Mouse (Mus musculus): ENCODE measurements around the gene Fam149b.
"Not testable (repeated sequence)": the region's sequence is repeated elsewhere in the genome, so short reads cannot be mapped to it uniquely, and the experiment has no call there.

Fam149b gene

DNA sequence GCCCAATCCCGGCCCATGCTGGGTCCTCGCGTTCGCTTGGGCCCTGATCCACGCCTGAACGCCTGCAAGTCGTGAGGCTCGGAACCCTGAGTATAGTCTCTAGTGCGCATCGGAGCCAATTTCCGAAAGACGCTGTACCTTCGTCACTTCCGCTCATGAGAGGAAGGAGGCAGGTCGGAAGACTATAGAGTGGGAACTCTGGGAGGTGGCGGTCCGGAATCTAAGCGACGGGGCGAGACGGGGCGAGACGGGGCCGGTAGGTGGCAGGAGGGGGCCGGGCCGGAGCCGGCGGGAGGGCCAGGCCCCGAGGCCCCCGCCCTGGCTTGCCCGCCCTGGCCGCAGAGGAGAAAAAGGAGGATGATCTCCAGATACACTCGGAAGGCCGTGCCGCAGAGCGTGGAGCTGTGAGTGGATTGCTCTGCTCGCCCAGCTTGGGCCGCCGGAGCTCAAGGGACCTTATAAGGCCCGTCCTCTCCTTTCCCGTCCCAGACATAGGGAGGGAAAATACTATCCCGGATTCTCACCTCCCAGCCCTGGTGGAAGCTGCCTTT, at the start of gene Fam149b, which contains the start of gene Ecd:
Gene Fam149b, plus strand, starts transcription at position 172 of the 551 bp plus-strand sequence.
Gene Ecd, minus strand, starts transcription at position 131 of the 551 bp plus-strand sequence.
- peak; percentile 93 for DNase-seq

DNA sequence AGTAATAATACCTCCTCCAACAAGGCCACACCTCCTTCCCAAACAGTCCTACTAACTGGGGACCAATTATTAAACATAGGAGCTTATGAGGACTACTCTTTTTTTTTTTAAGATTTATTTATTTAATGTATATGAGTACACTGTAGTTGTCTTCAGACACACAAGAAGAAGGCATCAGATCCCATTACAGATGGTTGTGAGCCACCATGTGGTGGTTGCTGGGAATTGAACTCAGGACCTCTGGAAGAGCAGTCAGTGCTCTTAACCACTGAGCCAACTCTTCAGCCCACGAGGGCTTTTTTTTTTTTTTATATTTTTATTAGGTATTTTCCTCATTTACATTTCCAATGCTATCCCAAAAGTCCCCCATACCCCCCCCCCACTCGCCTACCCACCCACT, 42.9 kb upstream of the Fam149b start:
- DNase-seq = not testable (repeated sequence)

DNA sequence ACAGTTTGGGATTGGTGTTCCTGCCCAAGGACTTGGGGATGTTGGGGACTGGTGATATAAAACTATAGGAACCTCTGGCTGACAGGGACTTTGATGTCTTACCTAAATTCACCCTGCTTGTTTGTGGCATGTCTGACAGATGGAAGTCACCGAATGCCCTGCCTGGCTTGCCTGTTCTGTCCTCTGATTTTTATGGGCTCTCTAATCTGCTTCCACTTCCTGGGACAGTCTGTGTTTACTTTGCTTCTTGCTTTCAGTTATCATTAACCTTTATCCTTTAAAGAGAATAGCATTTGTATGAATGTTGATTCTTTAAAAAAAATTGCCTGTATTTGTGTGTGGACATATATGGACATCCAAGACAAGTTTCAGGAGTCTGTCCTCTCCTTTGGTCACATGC, 32.8 kb upstream of the Fam149b start:
- no peak for DNase-seq

DNA sequence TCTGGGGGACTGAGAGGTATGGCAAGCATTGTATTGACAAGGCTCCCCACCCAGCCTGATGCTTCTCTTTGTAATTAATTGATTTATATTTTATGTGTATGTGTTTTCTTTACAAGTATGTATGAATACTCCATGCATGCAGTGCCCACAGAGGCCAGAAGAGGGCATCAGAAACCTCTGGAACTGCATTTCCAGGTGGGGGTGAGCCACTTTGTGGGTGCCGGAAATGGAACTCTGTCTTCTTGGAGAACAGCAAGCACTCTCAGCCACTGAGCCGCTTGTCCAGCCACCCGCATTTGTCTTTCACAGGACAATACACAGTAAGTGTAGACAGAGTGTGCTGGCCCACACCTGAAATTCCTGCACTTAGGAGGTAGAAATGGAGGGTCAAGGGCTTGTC, 28.5 kb upstream of the Fam149b start:
- DNase-seq = peak; percentile 54

DNA sequence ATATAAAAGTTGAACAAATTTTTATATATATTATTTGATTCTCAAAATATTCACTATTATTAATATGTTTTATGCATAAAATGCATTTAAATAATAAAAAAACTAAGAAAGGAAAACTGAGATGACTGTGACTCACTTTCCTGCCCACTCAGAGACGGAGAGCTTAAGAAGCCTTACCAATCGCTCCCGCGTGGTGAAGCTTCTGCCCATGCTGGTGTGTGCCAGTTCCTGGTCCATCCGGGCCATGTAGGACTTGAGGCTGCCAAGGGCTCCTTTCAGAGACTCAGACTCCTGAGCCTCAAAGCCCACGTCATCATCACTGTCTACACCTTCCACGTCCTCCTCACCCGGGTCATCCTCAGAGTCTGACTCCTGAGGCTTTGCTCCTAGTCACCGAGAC, 23.8 kb upstream of the Fam149b start:
- no peak for DNase-seq

DNA sequence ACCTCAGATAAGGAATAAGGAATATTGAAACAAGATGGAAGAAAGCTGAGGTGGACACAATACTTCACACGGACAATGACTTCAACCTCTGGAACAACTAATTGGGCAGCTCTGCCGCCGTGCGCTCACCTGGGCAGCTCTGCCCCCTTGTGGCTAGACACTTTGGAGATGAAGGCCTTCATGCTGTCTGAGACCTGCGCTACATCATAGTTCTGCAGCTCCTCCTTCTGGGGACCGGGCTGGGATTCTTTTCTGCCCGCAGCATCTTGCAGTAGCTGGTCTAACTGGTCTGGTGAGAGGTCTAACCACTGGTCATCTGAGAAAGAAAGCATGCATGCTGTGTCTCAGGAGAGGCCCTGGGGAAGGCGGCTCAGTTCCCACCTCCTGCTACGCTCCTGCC, 19.5 kb upstream of the Fam149b start:
- peak; percentile 38 for DNase-seq

DNA sequence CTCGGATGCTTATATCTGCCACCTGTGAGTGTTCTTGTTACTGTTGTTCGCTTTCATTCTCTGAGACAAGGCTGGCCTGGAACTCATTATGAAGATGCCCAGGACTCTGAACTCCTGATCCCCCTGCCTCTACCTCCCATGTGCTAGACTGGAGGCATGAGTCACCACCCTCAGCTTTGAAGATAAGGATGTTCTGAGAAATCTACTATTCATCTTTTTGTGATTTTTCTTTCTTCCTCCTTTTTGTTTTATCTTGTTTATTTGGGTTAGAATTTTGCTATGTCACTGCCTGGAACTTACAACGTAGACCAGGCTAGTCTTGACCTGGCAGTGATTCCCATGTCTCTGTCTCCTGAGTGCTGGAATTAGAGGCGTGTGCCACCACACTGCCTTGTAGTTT, 16.6 kb upstream of the Fam149b start:
- DNase-seq = no peak

DNA sequence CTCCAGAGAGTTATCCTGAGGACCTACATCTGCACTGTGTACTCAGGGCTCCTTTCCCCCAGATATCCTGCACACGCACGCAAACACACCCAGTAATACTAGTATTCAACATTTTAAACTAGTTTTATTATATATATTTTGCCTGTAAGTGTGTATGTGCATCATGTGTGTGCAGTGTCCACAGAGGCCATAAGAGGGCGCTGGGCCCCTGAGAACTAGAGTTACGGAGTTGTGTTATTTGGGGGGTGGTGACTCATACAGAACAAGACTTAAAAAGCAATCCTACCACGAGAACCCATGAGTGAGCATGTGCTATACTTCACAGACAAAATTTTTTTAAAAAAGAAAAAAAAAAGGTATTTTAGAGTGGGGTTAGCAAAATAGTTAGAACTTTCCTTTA, 8.5 kb upstream of the Fam149b start:
- no peak for DNase-seq

DNA sequence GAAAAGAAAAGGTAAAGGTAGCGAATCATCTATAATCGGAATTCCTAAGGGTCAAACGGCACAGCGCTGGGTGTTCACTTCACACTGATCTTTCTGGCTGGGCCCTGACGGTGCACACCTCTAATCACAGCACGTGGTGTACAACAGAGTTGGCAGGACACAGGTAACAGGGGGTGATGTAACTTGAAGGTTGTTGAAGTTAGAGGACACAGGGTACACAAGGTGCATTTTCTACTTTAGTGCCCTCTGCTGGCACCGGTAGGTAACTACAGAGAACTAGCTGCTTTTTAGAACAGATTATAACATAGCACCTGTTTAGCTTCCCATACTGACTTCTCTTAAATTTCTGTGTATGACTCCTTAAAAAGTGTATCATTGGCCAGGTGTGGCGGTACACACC, 7.8 kb upstream of the Fam149b start:
- peak; percentile 37 for DNase-seq

DNA sequence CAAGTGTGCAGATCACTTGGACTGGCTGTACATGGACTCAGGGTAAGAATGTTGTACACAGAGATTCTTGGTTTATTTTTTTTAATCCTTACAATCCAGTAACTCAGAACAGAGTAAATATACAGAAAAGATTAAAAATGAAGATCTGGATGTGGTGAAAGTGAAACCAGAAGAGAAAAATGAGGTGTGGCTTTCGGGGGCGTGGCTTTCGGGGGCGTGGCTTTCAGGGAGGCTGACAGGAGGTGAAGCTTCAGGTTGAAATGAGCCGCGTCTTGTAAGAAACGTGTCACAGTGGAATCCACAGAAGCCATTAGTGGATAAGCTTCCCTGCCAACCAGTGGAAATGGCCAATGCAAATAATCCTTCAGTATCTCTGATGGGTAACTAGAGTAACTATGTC, 7.1 kb upstream of the Fam149b start:
- no peak for DNase-seq

DNA sequence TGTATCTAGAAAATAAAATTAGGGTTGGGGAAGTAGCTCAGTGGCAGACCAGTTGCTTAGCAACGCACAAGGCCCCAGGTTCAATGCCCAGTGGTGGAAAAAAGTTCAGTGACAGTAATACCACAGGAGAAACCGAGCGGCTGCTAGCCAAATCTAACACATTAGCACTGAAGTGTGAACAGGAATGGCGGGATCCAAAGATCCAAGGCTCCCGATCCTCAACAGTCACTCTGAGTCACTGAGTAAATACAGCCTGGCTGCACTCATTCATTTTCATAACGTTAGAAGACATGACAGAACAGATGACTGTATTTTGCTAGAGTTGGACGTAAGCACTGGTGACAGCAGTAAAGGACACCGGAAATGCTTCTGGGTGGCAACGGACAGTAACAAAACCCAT, 2.1 kb upstream of the Fam149b start:
- no peak for DNase-seq

DNA sequence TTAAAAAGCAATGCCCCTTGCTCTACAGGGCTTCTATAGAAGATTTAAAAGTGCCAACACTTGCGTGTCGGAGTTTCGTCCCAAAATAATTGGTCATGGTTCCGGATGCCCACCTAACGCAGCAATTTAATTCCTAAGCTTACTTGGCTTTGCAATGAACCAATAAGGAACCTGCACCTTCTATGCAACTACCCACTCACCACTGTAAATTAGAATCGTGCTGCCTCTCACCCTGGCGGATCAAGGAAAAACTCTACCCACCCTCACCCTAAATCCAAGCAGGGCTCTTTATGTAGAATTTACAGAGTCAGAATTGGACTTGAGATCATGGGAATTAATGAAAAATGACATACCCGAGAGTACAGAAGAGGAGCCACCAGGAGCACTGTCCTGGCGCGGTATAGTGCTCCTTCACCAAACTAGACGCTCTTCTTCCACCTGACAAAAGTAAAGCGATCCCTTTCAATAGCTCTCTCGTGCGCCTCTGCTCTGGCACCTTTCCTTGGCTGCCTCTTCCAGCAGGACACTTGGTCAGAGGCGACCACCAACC, 446 bp upstream of the Fam149b start:
- DNase-seq = no peak

DNA sequence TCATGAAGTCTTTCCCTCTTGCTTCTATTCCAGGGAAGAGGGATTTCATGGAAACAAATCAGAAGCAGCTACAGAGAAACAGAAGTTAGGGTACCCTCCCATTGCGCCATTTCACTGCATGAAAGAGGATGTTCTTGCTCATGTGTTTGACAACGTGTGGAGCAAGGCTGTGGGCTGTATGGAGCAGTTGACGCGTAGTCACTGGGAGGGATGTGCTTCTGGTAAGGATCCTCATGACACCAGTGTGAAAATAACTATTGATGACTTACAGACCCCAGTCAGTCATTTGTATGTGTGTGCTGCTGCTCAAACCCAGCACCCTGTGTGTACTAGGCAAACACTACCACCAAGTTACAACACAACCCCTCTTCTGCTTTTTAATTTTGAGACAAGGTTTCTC, 15.3 kb downstream of the Fam149b start:
- DNase-seq = no peak

DNA sequence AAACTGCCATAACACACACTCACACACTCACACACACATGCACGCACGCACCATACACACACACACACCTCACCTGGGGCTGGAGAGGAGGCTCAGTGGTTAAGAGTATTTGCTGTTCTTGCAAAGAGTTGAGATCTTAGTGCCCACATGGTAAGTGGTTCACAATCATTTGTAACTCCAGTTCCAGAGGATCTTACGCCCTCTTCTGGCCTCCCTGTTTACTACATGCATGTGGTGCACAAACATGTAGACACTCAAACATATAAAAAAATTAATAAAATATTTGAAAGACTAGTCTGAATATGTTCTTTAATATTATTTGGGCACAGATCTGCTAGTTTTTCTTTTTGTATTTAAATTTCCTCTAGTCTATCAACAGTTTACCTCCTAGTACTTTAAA, 20.3 kb downstream of the Fam149b start:
- no peak for DNase-seq

DNA sequence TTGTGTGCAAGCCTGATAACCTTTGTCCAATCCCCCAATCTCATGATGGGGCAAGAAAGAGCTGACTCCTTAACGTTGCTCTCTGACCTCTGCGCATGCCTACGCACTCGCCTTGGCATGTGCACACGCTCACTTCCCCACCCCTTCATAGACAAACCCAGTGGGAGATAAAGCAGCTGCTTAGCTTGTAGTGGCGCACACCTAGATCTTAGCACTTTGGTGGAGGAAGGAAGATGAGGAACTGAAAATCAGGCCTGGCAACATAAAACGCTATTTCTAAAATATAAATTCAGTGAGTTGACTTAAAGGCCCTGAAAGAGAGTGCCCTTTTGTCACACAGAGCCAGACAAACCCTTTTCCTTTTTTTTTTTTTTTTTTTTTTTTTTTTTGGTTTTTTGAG, 22.8 kb downstream of the Fam149b start:
- no peak for DNase-seq

DNA sequence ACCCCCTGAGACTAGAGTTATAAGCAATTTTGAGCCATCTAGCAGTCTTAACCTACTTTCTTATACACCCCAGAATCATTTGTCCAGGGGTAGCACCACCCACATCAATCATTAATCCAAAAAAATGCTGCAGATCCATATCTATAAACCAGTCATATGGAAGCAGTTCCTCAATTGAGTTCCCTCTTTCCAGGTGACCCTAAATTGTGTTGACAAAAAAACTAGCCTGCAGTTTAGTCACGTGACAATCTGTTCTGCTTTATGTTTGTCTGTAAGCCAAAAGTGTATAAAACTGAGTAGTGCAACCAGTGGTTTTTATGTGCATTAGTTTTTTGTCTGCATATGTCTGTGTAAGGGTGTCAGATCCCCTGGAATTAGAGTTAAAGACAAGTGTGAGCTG, 23.9 kb downstream of the Fam149b start:
- DNase-seq = no peak

DNA sequence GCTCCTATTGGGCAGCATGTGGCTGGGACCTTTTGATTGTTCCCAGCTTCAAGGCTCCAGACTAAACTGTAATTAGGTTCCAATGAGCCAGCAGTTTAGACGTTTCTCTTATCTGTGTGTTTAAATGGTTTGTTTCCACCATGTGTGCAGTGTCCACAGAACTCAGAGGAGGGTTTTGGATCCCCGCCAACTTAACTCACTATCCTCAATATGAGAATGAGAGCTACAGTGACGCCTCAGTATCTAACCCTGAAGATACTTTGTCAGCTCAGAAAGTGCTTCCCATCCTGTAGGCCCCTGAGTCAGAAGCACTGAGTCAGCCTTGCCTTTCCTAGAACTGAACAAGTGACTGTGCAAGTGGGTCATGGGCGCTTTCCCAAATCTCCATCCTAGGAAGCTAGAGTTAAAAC, 29.2 kb downstream of the Fam149b start:
- no peak for DNase-seq

DNA sequence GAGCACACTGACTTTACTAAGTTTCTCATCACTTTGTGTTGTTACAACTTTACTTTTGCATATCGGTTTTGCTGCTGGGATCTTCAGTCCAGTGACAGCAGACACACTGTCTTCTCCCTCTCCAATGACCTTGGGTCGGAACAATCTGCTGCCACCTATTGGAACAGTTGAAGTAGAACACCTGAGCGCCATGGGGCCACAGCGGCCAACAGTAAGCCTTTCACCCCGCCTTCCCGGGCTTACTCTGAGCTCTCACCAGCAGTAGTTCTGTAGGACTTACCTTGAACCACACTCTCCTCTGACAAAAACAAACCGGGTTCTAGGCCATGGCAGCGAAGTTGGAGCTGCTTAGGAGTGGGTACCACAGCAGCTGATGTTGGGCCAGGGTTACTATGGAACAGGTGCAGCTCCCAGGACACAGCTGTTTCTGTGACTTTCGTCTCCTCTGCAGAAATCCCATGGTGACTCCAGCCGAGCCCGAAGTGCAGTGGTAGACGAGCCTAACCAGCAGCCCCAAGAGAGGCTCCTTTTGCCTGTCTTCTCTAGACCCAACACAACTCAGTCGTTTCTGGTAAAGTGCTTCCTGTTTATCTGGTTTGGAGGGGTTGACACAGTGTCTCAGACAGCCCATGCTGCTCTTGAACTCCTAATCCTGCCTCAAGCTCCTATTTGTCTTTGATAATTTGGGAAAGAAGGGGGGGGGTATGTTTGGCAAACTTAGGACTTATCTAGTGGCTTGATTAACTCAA, 30.5 kb downstream of the Fam149b start:
- peak; percentile 63 for DNase-seq

DNA sequence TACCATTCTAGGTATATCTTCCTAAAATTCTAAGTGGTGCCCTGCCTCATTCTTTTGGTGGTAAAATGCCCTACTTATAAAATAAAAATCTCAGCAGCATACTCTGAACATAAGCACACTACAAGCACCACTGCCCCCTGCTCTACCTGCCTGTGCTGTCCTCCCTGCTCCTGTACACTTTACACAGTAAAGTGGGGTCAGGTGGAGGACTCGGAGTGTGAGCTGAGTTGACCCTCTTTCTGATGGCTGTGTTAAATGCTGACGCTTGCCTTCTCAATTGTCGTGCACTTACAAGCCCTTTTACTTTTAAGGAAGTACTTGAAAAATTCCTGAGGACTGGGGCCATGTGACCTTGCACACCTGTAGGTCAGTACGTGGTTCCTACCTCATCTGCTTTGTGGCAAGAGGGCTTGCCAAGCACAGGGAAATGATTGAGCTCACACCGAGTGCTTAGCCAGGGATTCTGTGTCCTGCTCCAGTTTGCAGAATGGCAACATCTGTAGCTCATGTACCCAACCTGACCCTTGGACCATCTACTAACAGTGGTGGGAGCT, 31.2 kb downstream of the Fam149b start:
- no peak for DNase-seq

DNA sequence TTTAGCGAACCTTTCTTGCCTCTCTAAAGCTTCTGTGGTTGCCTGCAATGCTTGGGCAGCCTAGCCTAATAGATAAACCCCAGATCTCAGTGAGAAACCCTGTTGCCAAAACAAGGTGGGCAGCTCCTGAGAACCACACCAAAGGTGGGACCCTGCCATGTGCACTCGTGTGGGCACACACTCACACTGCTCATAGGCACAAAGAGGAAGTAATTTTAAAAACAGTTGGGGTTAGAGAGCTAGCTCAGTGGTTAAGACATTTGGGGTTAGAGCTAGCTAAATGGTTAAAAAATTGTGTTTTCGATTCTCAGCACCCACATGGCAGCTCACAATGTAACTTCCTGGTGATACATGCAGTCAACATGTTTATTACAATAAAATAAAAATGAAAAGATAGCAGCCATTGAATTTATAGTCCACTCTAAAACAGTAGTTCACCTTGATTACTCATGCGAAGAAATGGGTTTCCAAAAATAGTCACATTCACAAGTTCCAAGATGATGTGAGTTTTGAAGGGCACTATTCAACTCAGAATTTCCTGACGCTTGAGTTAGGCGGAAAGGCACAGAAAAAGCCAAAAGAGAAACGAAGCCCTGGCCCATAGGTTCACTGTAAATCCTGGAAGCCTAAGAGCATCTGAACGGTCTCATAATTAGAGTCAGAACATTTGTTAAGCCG, 31.9 kb downstream of the Fam149b start:
- DNase-seq = no peak

DNA sequence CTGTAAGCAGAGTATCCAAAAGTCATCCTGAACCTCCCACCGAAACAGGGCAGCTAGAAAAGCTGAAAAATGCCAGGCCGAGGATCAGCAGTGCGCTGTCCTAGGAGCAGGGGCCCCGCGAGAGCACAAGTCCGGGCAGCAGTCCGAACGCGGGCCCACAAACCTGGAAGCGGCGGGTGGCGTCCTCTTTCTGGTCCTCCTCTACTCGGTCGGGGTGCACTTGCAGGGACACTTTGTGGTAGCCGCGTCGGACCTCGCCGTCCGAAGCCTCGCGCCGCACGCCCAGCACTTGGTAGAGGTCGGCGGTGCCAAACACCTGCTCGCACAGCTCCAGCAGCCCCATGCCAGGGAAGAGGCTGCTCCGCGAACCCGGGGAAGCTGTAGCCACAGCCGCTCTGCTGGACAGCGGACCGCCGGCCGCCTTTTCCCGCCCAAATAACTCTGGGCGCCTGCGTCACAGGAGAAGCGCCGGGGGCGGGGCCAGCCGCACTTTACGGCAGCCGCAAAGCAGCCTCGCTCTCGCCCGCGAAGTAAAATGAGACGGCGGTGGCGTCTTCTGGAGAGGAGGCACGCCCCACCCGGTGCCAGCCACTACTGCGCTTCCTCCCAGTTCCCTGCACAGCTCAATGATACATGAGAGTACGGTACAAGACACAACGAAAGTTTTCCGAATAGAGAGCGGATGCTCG, 40.6 kb downstream of the Fam149b start, which contains the start of gene Dnajc9:
Gene Dnajc9, minus strand, starts transcription at position 470 of the 689 bp plus-strand sequence.
- peak; percentile 96 for DNase-seq

DNA sequence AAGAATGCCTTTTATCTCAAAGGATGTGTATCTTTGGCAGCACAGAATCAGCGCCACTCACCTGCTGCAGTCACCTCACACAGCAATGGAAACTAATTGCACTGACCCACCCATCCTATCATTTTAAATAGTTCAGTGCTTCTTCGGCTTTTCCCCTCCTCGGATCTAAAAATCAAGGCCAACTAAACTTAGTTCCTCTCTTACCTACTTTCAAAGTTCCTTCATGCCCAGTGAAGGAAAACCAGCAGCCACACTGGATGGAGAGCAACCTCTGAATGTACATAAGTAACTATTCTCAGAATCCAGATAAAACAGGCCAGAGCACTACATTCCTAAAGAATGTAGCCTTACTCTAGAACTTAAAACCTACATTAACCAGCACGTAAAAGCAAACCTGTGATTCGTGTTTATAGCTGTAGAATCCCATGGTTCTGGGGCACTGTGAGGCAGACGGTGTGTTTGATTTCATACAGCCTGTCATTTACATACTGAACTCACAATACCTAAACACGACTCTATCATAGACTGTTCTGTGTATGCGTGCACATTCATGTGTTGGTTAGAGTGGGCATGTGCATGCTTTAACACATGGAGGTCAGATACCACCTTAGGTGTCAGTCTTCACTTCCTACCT, 41.6 kb downstream of the Fam149b start:
- DNase-seq = no peak

Measured in kidney, adult 18-20 months (tissue).